Mouse (Mus musculus): ENCODE results near the gene Fam189a1.

Gene Fam189a1

GRCm38 (mm10) chr7:64709520-64710262, 446.7 kb downstream of the Fam189a1 start:
- DNase-seq = no peak

- no peak for DNase-seq
Observed at GRCm38 (mm10) chr7:64708176-64708575, 448.2 kb downstream of the Fam189a1 start.
